Mouse (Mus musculus) 3T3-L1 (cell line): ENCODE results near the gene Ddr2.
"Not testable (repeated sequence)": the region's sequence is repeated elsewhere in the genome, so short reads cannot be mapped to it uniquely, and the experiment has no call there.

Source experiments
- DNase-seq: peaks from one replicate; pipeline ENCODE4 v3.0.0-alpha.2; 2015; ENCODE audit warnings: low read depth, low spot score

The Ddr2 gene

DNA sequence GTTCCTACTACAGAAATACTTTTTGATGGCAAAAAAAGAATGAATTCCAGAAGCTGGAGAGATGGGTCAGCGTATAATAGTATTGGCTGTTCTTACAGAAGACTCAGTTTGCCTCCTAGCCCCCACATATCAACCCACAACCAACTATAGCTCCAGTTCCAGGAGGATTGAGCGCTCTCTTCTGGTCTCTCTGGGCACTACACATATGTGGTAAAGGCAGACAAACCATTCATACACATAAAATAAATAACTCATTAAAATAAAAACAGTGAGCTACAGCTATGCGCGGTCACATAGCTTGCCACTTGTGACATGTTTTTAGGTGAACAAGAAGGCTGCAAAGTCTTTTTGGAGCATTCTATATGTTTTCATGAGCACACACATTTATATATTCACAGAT, 71.2 kb downstream of the Ddr2 start:
- no peak for DNase-seq

GRCm38 (mm10) chr1:170035575-170035974, 75.0 kb downstream of the Ddr2 start:
- no peak for DNase-seq

GRCm38 (mm10) chr1:170034961-170035360, 75.6 kb downstream of the Ddr2 start:
- DNase-seq = no peak

DNA sequence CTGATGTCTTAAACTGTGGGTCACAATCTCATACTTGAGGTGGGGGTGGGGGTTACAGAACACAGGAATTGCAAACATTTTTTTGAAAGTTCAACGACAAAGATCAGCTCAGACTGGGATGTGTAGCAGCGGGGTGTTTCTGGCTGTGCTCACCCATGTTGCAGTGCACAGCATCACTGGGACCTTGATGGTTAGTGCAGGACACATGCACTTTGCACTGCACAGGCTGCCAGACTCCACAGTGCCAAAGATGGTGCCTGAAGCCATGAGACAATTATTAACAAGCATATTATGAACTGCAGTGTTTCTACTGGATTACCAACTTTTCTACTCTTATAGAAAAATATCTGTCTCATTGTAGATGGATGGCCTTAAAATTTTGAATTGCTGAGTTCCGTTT, 78.9 kb downstream of the Ddr2 start:
- no peak for DNase-seq

DNA sequence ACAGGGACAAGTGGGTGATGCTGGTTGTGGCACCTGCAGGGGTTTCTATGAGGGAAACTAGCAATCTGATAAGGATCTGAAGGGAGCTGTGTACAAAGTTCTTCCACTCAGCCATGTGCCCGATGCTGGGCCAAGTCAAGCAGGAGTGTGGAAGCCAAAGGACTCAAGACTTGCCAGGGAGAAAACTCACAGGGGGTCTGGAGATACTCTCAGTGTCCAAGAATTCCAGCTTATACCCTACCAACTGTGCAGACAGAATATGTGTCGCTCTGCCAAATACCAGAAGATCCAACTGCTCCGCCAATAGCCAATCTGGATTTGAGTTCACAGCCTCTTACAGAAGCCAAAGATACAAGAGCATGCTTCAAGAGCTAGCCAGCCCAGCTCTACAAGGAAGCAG, 95.8 kb downstream of the Ddr2 start:
- DNase-seq = no peak

- DNase-seq = peak; percentile 19
Measured at GRCm38 (mm10) chr1:170010716-170011505, 99.7 kb downstream of the Ddr2 start.

- DNase-seq = peak; percentile 78
Measured at GRCm38 (mm10) chr1:170009296-170009695, 101.3 kb downstream of the Ddr2 start.

DNA sequence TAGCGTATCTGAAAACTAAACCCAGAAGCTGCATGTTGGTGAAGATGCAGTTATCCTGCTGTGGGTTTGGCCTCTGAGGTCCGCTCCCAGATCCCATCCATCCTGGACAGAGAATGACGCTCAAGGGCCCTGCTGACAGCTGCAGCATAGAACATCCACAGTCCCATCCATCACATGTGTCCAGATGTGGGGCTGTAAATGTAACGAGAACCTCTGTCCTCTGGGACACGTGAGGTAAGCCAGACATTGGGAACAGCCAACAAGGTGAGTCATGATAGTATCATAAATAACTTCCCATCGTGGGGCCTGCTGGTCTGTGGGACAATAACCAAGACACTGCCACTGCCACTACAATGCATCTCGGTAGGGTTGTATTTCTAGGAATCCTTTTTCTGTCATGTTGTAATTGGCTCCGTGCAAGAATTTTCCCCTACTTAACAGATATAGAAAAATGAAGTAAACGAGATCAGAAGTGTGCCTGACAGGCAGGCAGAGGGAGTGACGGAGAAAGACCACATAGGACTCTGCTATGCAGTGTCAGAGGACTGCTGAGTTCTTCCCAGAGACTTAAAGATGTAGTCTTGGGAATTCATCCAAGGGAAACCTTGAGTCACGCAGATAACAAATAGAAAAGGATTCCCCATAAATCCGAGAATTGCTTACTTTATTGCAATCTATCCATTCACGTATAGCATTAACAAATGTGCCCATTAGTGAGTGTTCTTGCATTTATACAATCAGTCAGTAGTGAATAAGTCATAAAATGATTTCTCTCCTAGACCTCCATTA, 101.9 kb downstream of the Ddr2 start:
- peak; percentile 96 for DNase-seq

- peak; percentile 97 for DNase-seq
Measured at GRCm38 (mm10) chr1:170006516-170006915, 104.0 kb downstream of the Ddr2 start.

- DNase-seq = no peak
Measured at GRCm38 (mm10) chr1:170005297-170005696, 105.3 kb downstream of the Ddr2 start.

- DNase-seq = not testable (repeated sequence)
Measured at GRCm38 (mm10) chr1:169993901-169994300, 116.7 kb downstream of the Ddr2 start.

DNA sequence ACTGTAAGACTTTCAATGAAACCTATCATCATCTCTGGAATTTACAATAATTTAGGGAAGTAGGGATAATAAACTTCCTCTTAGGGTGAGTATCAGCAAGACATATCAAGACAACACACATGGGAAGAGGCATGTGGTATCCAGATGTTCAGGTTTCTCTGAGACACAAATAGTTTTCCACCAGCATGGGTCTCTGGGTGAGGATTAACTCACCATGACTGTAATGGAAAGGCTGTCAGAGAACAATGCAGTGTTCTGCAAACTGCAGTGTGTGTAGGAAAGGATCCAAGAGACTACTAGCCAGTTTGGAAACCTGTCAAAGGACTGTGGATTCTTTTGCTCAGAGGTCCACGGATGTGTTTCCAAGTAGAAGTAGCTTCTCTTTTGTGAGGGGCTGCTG, 124.4 kb downstream of the Ddr2 start:
- peak; percentile 88 for DNase-seq

- peak; percentile 90 for DNase-seq
Measured at GRCm38 (mm10) chr1:169977621-169978020, 132.9 kb downstream of the Ddr2 start.

GRCm38 (mm10) chr1:169971998-169972397, 138.6 kb downstream of the Ddr2 start:
- no peak for DNase-seq

GRCm38 (mm10) chr1:169970936-169971335, 139.6 kb downstream of the Ddr2 start:
- DNase-seq = no peak

DNA sequence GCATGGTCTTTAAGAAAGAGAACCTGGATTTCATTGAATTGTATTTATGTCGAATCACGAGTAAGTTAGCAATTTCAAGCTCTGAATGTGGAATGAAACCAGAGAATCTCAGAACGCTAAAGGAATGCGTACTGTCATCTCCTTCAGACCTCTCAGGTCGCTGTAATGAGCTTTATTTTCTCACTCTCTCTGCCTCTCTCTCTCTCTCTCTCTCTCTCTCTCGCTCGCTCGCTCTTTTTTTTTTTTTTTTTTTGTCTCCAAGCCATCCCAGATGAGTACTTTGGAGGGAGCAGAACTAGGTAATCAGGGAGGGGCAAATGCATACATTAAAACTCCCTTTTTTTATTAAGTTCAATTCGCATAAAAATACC, 141.1 kb downstream of the Ddr2 start:
- no peak for DNase-seq

DNA sequence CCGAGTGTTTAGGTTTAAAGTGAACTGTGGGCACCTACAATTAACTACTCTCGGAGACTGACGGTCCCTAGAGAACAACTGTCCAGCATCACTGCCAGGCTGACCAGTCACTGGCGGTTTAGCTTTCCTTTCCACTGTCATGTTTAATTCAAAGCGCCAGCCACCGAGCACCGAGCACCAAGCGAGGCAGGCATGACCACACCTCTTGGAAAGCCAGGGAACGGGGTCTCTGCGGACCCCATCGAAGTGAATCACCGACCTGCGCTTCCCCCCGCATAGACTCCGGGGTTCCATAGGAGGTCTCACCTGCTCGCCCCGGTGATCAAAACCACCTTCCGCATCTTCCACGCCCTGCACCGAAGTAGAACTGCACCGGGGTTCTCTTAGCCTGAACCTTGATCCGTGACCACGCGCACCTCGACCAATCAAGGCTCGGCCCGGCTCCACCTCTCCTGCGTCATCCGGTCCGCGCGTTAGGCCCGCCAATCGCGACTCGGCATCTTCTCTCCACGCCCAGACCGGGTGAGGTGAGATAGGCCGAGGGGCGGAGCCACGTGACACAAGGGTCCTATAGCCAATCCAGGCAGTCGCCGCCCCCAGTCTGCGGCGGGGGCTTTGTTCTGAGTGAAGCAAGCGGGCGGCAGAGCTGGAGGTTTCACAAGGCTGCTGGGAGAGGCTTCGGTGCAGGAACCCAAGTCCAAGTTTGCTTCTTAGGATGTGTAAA, 141.6 kb downstream of the Ddr2 start, which contains the start of gene Hsd17b7:
Hsd17b7 (minus strand) TSS at position 450 of the 724 bp plus-strand sequence.
- DNase-seq = peak; percentile 99

- DNase-seq = no peak
Measured at GRCm38 (mm10) chr1:169953106-169953505, 157.5 kb downstream of the Ddr2 start.

DNA sequence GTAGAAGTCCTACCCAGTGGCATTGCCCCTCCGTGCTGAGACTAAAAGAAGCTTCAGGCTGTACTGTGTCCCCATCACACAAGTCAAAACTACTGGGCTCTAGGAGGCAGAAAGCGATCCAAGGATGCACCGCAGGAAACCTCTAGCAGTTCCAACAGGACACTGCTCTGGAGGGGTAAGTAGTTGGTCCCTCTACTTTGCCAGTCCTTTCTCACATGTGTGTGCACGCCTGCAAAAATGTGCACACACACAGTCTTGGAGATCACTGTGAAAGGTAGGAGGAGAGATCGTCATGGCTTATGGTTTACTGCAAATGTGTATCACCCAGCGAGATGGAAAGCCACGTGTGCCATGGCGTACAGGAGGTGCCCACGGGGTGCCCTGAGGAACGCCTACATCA, 157.9 kb downstream of the Ddr2 start:
- no peak for DNase-seq

DNA sequence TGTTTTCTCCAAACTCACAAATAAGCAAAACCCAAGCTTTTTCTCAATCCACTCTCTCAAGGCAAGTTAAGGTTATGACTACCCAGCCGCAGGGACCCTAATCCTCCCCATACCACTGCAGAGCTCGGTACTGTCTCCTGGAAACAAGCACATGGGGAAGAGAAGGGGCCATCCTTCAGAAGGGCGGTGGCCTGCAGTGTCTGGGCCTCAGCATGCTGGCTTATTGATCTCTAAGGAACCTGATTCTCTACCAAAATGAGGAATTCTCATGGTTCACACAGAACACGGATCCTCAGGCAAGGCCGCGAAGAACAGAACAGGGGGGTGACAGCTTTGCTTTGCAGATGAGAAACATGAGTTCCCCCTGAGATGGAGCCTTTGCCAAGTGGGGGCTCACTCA, 159.0 kb downstream of the Ddr2 start:
- no peak for DNase-seq

DNA sequence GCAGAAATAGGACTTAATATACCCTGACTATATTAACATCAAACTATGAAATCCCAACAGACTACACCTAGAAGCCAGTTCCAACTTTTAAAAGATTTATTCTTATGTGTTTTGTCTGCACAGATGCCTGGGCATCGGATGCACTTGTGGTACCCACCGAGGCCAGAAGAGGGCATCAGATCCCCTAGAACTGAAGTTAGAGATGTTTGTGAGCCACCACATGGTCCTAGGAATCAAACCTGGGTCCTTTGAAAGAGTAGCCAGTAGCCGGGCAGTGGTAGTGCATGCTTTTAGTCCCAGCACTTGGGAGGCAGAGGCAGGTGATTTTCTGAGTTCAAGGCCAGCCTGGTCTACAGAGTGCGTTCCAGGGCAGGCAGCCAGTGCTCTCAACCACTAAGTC, 159.9 kb downstream of the Ddr2 start:
- DNase-seq = peak; percentile 40

GRCm38 (mm10) chr1:169949981-169950380, 160.6 kb downstream of the Ddr2 start:
- no peak for DNase-seq
